Mouse (Mus musculus): ENCODE data around the gene Gmfg. TPM values are rescaled to one million over a fixed set of nuclear protein-coding genes. Genes with fewer than 3 reads are reported as not detected.
A peak's percentile ranks its signal among the peaks of the same experiment; 100 is the strongest.

Gene Gmfg
- polyA plus RNA-seq, 1 experiment from 2014 or later = 17.0 TPM

DNA sequence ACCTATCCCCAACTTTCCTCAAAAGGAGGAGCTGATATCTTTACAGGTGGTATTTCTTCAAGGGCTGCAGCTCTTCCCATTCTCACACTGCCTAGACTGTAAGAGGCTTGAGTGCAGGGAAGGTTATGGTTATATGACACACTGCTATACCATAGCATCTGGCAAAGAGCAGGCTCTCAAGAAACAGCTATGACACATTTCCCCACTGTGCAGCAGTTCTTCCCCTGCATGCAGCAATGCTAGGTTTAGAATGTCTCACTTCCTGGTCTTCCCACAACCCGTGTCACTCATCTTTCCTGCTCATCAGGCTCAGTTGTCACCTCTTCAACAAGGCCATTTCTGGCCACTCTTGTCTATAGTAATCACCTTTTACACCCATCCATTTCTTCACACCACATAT, 6.7 kb upstream of the Gmfg start:
- 81% methylated on average over 1 of the region's 1 CpGs for WGBS
- H3K4me2 ChIP-seq (replicated peaks; ENCODE audit: low read depth, low read length) = no peak overlapping the region
- H3K4me3 ChIP-seq (ENCODE audit: low read depth, low read length) = no peak overlapping the region
- no peaks in the 10 kb centered on the region for H3K27me3 ChIP-seq (ENCODE audit: control insufficient read depth, insufficient read depth, low read length)
- H3K27ac ChIP-seq (ENCODE audit: low read length) = no peak overlapping the region
- ATAC-seq (ENCODE audit: insufficient number of reproducible peaks, insufficient read depth, low FRiP score, low read depth) = no peak
- peaks cover 22% of the 10 kb centered on the region for H3K4me1 ChIP-seq (ENCODE audit: control insufficient read depth, insufficient read depth, low read length)
- no peak overlapping the region for H3K9ac ChIP-seq (replicated peaks; ENCODE audit: low read depth, low read length)
- peaks cover 14% of the 10 kb centered on the region; the same call in 1 of the 2 replicates for H3K36me3 ChIP-seq (ENCODE audit: control insufficient read depth, insufficient read depth, low read length)
- no peaks in the 10 kb centered on the region for H3K9me3 ChIP-seq (ENCODE audit: control insufficient read depth, low read depth, low read length)

DNA sequence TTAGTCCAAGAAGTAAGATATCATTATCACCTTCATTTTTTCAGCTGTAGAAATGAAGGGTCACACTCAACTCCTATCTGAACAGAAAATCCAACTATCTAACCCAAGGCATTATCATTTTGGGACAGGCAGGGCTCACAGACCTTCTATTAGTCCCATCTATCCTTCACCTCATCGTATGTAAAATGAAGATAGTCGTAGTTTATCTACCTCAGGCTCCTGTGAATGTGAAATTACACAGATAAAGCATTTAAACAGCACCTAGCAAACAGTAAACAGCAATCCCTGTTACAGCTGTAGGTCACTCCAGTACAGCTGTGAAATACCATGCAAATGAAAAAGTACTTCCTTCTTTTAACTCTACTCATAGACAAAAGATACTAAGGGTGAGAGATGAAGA, 5.0 kb upstream of the Gmfg start:
- 91% methylated on average over 2 of the region's 2 CpGs for WGBS
- Histone ChIP-seq H3K36me3 (ENCODE audit: control insufficient read depth, insufficient read depth, low read length) (peaks cover 14% of the 10 kb centered on the region; the same call in 1 of the 2 replicates), H3K27me3 (ENCODE audit: control insufficient read depth, insufficient read depth, low read length) (no peaks in the 10 kb centered on the region), H3K4me2 (replicated peaks; ENCODE audit: low read depth, low read length) (no peak overlapping the region), H3K4me3 (ENCODE audit: low read depth, low read length) (no peak overlapping the region), H3K27ac (ENCODE audit: low read length) (no peak overlapping the region), H3K4me1 (ENCODE audit: control insufficient read depth, insufficient read depth, low read length) (peaks cover 22% of the 10 kb centered on the region), H3K9ac (replicated peaks; ENCODE audit: low read depth, low read length) (no peak overlapping the region), H3K9me3 (ENCODE audit: control insufficient read depth, low read depth, low read length) (no peaks in the 10 kb centered on the region)
- ATAC-seq (ENCODE audit: insufficient number of reproducible peaks, insufficient read depth, low FRiP score, low read depth) = no peak

DNA sequence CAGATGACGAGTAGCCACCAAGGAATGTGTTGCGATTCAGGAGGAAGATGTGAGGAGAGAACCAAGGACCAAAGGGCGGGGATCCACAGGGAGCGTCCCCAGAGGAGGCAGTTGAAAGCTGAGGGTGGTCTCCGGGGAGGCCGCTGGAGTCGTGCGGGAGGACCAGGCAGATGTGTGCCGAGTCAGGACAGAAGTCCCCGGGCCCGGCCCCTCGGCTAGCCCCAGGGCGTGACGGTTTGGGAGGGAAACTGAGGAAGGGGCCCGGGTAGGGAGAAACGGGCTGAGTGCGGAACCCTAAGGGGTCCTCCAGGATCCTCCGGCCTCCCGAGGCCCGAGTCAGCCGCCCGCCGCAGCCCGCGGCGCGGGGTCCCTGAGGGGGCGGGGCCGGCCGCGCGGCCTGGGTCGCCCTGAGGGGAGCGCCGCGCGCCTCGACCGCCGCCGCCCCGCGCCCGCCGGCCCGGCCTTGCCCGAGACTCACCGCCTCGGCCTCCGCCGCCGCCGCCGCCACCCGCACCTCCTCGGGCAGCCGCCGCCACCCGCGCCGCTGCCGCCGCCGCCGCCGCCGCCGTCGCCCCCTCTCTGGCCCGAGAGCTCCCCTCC, 1.5 kb upstream of the Gmfg start:
- no peaks in the 10 kb centered on the region for H3K27me3 ChIP-seq (ENCODE audit: control insufficient read depth, insufficient read depth, low read length)
- H3K4me3 ChIP-seq (ENCODE audit: low read depth, low read length) = peak overlapping the region; percentile 92
- peaks cover 22% of the 10 kb centered on the region for H3K4me1 ChIP-seq (ENCODE audit: control insufficient read depth, insufficient read depth, low read length)
- no peak overlapping the region for H3K27ac ChIP-seq (ENCODE audit: low read length)
- under 1% methylated on average over 34 of the region's 70 CpGs for WGBS
- no peaks in the 10 kb centered on the region for H3K9me3 ChIP-seq (ENCODE audit: control insufficient read depth, low read depth, low read length)
- peaks cover 14% of the 10 kb centered on the region; the same call in 1 of the 2 replicates for H3K36me3 ChIP-seq (ENCODE audit: control insufficient read depth, insufficient read depth, low read length)
- peak; percentile 29; the same call in 1 of the 2 replicates for ATAC-seq (ENCODE audit: insufficient number of reproducible peaks, insufficient read depth, low FRiP score, low read depth)
- peak overlapping the region; percentile 94 for H3K9ac ChIP-seq (replicated peaks; ENCODE audit: low read depth, low read length)
- H3K4me2 ChIP-seq (replicated peaks; ENCODE audit: low read depth, low read length) = peak overlapping the region; percentile 59

DNA sequence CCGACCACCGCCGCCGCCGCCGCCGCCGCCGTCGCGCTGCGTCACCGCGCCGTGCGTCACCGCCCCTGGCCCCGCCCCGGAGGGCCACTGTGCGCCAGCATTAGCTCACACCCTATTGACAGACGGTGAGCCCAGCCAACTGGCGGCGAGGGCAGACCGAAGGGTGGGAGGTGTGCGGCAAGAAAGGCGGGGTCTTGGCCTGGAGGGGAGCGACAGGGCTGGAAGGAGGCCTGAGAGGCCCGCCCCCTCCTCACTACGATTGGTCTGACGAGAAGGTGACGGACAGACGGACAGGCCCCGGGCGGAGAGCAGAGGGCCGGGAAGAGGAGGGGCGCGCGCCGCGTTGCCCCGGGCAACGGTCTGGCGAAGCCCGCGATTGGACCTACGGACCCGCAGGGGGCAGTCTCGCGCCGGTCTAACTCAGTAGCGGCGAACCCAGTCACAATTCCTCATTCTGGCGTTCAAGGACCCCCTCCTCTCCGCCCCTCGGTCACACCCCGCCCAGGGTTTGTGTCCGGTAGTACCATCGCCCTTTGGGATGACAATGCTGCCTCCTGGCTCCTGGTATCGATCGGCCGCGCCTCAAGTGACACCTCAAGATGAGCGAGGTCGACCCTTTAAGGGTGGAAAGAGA, 859 bp upstream of the Gmfg start:
- H3K4me3 ChIP-seq (ENCODE audit: low read depth, low read length) = peak overlapping the region; percentile 92
- peak; percentile 99 for ATAC-seq (ENCODE audit: insufficient number of reproducible peaks, insufficient read depth, low FRiP score, low read depth)
- H3K36me3 ChIP-seq (ENCODE audit: control insufficient read depth, insufficient read depth, low read length) = peaks cover 11% of the 10 kb centered on the region; the same call in 1 of the 2 replicates
- peak overlapping the region; percentile 68 for H3K4me2 ChIP-seq (replicated peaks; ENCODE audit: low read depth, low read length)
- H3K27me3 ChIP-seq (ENCODE audit: control insufficient read depth, insufficient read depth, low read length) = no peaks in the 10 kb centered on the region
- peak overlapping the region; percentile 94 for H3K9ac ChIP-seq (replicated peaks; ENCODE audit: low read depth, low read length)
- under 1% methylated on average over 51 of the region's 64 CpGs for WGBS
- peak overlapping the region; percentile 44; the same call in 1 of the 2 replicates for H3K27ac ChIP-seq (ENCODE audit: low read length)
- H3K9me3 ChIP-seq (ENCODE audit: control insufficient read depth, low read depth, low read length) = no peaks in the 10 kb centered on the region
- H3K4me1 ChIP-seq (ENCODE audit: control insufficient read depth, insufficient read depth, low read length) = peaks cover 22% of the 10 kb centered on the region

DNA sequence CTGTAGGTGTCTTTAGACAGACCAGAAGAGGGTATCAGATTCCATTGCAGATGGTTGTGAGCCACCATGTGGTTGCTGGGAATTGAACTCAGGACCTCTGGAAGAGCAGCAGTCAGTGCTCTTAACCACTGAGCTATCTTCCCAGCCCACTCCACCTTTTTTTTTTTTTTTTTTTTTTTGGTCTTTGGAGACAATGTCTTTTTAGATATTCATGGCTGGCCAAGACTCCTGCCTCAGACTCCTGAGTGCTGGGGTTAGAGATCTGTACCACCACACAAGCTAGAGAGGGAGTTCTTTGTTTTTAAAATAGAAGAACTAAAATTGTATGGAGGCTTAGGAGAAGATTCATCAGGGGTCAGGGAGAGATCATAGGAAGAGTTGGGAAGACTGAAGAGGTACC, 717 bp downstream of the Gmfg start:
- Histone ChIP-seq H3K4me2 (replicated peaks; ENCODE audit: low read depth, low read length) (no peak overlapping the region), H3K27ac (ENCODE audit: low read length) (no peak overlapping the region), H3K27me3 (ENCODE audit: control insufficient read depth, insufficient read depth, low read length) (no peaks in the 10 kb centered on the region), H3K4me1 (ENCODE audit: control insufficient read depth, insufficient read depth, low read length) (peaks cover 20% of the 10 kb centered on the region), H3K9me3 (ENCODE audit: control insufficient read depth, low read depth, low read length) (no peaks in the 10 kb centered on the region), H3K36me3 (ENCODE audit: control insufficient read depth, insufficient read depth, low read length) (0 out of 2 replicates have a peak, but pooled peaks cover 4% of the 10 kb centered on the region), H3K4me3 (ENCODE audit: low read depth, low read length) (no peak overlapping the region), H3K9ac (replicated peaks; ENCODE audit: low read depth, low read length) (no peak overlapping the region)
- ATAC-seq (ENCODE audit: insufficient number of reproducible peaks, insufficient read depth, low FRiP score, low read depth) = no peak

DNA sequence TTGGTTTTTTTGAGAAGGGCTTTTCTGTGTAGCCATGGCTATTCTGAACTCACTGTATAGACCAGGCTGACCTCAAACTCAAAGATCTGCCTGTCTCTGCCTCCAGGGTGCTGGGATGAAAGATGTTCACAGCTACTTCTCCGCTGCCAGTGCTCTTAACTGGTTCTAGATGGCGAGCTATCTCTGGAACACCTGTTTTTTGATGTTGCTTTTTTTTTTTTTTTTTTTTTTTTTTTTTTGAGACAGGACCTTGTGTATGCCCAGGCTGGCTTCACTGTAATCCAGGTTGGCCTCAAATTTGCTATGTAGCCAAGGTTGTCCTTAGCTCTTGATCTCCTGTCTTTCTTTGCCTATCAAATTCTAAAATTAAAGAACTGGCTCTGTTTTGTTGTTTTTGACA, 1.5 kb downstream of the Gmfg start:
- Histone ChIP-seq H3K4me1 (ENCODE audit: control insufficient read depth, insufficient read depth, low read length) (peaks cover 14% of the 10 kb centered on the region), H3K4me3 (ENCODE audit: low read depth, low read length) (no peak overlapping the region), H3K4me2 (replicated peaks; ENCODE audit: low read depth, low read length) (no peak overlapping the region), H3K9me3 (ENCODE audit: control insufficient read depth, low read depth, low read length) (no peaks in the 10 kb centered on the region), H3K27me3 (ENCODE audit: control insufficient read depth, insufficient read depth, low read length) (no peaks in the 10 kb centered on the region), H3K36me3 (ENCODE audit: control insufficient read depth, insufficient read depth, low read length) (no peaks in the 10 kb centered on the region), H3K27ac (ENCODE audit: low read length) (no peak overlapping the region), H3K9ac (replicated peaks; ENCODE audit: low read depth, low read length) (no peak overlapping the region)
- 82% methylated on average over 2 of the region's 2 CpGs for WGBS
- ATAC-seq (ENCODE audit: insufficient number of reproducible peaks, insufficient read depth, low FRiP score, low read depth) = no peak

DNA sequence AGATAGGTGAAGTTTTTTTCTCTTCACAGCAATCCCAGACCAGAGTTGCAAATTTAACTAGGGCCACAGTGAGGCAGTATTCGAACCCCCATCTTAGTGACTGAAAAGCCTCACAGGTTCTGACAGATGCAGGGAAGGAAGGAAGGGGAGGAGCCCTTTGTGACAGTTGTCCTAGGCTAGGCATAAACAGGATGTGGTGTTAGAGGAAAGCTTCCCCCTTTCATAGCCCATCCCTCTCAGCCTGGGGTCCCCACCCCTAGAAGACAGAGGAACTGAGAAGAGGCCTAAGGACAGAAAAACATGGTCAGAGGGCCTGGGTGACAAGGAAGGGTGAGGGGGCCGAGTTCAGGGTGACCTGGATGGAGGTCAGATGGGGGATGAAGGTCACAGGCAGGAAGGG, 3.5 kb downstream of the Gmfg start:
- Histone ChIP-seq H3K9ac (replicated peaks; ENCODE audit: low read depth, low read length) (no peak overlapping the region), H3K4me3 (ENCODE audit: low read depth, low read length) (no peak overlapping the region), H3K9me3 (ENCODE audit: control insufficient read depth, low read depth, low read length) (no peaks in the 10 kb centered on the region), H3K4me2 (replicated peaks; ENCODE audit: low read depth, low read length) (no peak overlapping the region), H3K27ac (ENCODE audit: low read length) (no peak overlapping the region), H3K36me3 (ENCODE audit: control insufficient read depth, insufficient read depth, low read length) (no peaks in the 10 kb centered on the region), H3K27me3 (ENCODE audit: control insufficient read depth, insufficient read depth, low read length) (no peaks in the 10 kb centered on the region), H3K4me1 (ENCODE audit: control insufficient read depth, insufficient read depth, low read length) (no peaks in the 10 kb centered on the region)
- 52% methylated on average over 2 of the region's 2 CpGs for WGBS
- ATAC-seq (ENCODE audit: insufficient number of reproducible peaks, insufficient read depth, low FRiP score, low read depth) = no peak

DNA sequence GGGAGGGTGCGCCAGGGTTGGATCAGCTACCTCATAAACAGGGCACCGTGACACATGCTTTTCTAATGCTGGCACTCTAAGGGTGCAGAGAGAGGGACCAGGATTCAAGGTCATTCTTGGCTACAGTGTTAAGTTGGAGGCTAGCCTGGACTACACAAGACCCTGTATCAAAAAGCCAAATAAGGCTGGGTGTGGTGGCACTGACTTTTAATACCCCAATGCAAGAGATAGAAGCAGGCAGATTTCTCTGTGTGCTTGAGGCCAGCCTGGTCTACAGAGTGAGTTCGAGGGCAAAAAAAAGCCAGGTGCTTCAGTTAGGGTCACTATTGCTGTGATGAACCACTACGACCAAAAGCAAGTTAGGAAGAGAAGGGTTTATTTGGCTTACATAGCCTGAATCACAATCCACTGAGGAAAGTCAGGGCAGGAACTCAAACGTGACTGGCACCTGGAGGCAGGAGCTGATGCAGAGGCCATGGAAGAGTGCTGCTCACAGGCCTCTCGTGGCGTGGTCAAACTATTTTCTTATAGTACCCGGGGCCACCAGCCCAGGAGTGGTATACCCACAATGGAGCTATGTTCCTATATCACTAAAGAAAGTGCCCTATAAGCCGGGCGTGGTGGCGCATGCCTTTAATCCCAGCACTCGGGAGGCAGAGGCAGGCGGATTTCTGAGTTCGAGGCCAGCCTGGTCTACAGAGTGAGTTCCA, 4.7 kb downstream of the Gmfg start:
- ATAC-seq (ENCODE audit: insufficient number of reproducible peaks, insufficient read depth, low FRiP score, low read depth) = no peak
- WGBS = 86% methylated on average over 13 of the region's 14 CpGs

More for the DNA sequence above, 4.7 kb downstream of the Gmfg start:
- Histone ChIP-seq H3K9ac (replicated peaks; ENCODE audit: low read depth, low read length) (no peak overlapping the region), H3K27ac (ENCODE audit: low read length) (no peak overlapping the region), H3K9me3 (ENCODE audit: control insufficient read depth, low read depth, low read length) (no peaks in the 10 kb centered on the region), H3K27me3 (ENCODE audit: control insufficient read depth, insufficient read depth, low read length) (0 out of 2 replicates have a peak, but pooled peaks cover 3% of the 10 kb centered on the region), H3K36me3 (ENCODE audit: control insufficient read depth, insufficient read depth, low read length) (no peaks in the 10 kb centered on the region), H3K4me3 (ENCODE audit: low read depth, low read length) (no peak overlapping the region), H3K4me1 (ENCODE audit: control insufficient read depth, insufficient read depth, low read length) (no peaks in the 10 kb centered on the region), H3K4me2 (replicated peaks; ENCODE audit: low read depth, low read length) (no peak overlapping the region)

Data from stomach, embryonic 14.5 days (tissue).